Mouse (Mus musculus) left cerebral cortex, postnatal 10 days (tissue): ENCODE measurements at regions not wholly inside any gene's neighbourhood (a gene's known extent, or its start where the extent isn't known, plus 50 kb on each side); places are given as distances from the start of the nearest gene placed in this dataset.

Experiments
- DNase-seq, 2 experiments: peaks; one replicate each; pipeline ENCODE4 v3.0.0; 2021 to 2022; ENCODE audit warnings: low spot score in 2 of 2, mixed read lengths in 1 of 2; ENCODE audit errors: extremely low spot score in 1 of 2
- intact Hi-C: fragments of 180-260 bp; cut with DNase I; formaldehyde crosslinking; loops from one replicate; pipeline ENCODE4 v1.15.1; 2025

GRCm38 (mm10) chr3:40438251-40438650, 92.8 kb upstream of the Intu start:
- DNase-seq, result no peak
- intact Hi-C loops, result no loop called here

- DNase-seq, result no peak
- intact Hi-C loops, result loop anchor here (2.0 kb wide), 1 partner anchor 1559 kb away; no protein-coding TSS in a partner anchor
These were observed 89.7 kb upstream of the Intu start for GRCm38 (mm10) chr3:40441092-40442036.

- peak; percentile 56 to 70 for DNase-seq
- intact Hi-C loops, result loop anchor here (2.0 kb wide), 1 partner anchor 1561 kb away; no protein-coding TSS in a partner anchor
These were observed 87.1 kb upstream of the Intu start for GRCm38 (mm10) chr3:40443788-40444595.

DNA sequence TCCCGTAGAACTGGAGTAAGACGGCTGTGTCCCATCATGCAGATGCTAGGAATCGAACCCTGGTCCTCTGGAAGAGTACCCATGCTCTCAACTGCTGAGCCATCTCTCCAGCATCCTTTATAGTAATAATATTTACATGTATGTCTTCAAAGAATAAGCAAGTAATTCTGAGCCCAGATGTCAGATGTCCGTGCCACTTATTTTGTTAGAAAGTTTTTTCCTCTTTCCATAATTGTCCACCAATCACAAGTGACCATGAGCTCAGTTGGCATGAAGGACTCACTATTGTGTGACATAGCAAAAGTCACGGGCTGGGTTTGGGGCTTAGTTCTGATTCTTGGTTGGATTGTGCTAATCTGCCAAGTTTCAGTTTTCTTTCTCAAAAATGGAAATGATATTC, 78.1 kb upstream of the Intu start:
- no peak for DNase-seq
- intact Hi-C loops, result no loop called here

- intact Hi-C loops, result no loop called here
These were observed 77.5 kb upstream of the Intu start for GRCm38 (mm10) chr3:40453552-40453951.

DNA sequence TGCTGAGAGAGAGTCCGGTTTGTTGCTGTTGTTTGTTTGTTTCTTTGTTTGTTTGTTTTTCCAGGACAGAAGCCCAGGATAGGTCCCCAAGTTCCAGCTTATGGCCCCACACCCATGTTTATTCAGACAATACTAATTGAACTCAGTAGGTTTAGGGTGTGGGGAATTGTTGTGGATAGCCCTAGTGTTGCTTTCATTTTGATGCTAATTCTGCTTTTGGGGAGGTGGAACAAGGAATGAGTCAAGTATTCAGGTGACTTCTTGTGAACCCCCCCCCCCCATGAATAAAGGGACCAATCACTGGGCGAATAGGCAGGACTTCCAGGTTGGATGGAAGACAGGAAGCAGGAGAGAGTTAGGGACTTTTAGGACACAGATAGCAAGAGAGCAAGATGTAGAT, 75.0 kb upstream of the Intu start:
- DNase-seq, result no peak
- intact Hi-C loops, result no loop called here

More at GRCm38 (mm10) chr3:40453552-40453951, 77.5 kb upstream of the Intu start:
- no peak for DNase-seq

- no peak for DNase-seq
- intact Hi-C loops, result no loop called here
These were observed 72.6 kb upstream of the Intu start for GRCm38 (mm10) chr3:40458490-40458889.

- intact Hi-C loops, result no loop called here
- DNase-seq, result no peak
These were observed 67.6 kb upstream of the Intu start for GRCm38 (mm10) chr3:40463446-40463845.

DNA sequence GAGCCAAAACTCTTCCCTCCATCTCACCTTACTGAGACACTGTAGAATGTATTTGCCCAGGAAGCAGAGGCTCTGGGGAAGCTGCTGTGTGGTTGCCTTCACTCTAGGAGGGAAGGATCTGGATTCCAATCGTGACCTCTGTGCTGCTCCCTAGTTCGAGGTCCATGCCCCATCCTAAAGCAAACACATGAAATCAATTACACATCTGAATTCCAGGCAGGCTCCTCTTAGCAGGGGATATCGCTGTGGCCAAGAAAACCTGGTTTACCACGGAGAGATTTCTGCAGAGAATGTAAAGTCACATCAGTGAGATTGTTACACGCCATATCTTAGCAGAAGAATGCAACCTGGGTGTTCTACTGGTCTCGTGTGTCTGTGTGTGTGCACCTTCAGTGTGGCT, 61.0 kb upstream of the Intu start:
- no peak for DNase-seq
- intact Hi-C loops, result no loop called here

- intact Hi-C loops, result no loop called here
- no peak for DNase-seq
These were observed 58.3 kb upstream of the Intu start for GRCm38 (mm10) chr3:40472766-40473165.

GRCm38 (mm10) chr3:40480258-40480951, 50.7 kb upstream of the Intu start:
- no peak for DNase-seq
- intact Hi-C loops, result no loop called here
